Mouse (Mus musculus) ES-E14 (cell line): ENCODE results near the gene Il18rap. TPM values are rescaled to one million over a fixed set of nuclear protein-coding genes. Genes with fewer than 3 reads are reported as not detected.

Source experiments
- DNase-seq: peaks from one replicate; pipeline ENCODE4 v3.0.0-alpha.2; 2013; ENCODE audit warnings: low read depth, low spot score
- H3K27ac ChIP-seq: 2 replicates; pipeline ENCODE4 v1.5.1; 2012; ENCODE audit warnings: low read depth, mild to moderate bottlenecking, low read length, moderate library complexity, mixed read lengths; ENCODE audit not compliant: poor library complexity, insufficient read depth, severe bottlenecking
- H3K36me3 ChIP-seq: 2 replicates; pipeline ENCODE4 v1.6.1; 2012; ENCODE audit warnings: mild to moderate bottlenecking, low read length, moderate library complexity, mixed read lengths; ENCODE audit not compliant: control insufficient read depth, poor library complexity, insufficient read depth, severe bottlenecking
- H3K4me1 ChIP-seq, 2 experiments: fragments of 150-350 bp in 1 of 2; sonication (generic) in 1 of 2; 2 replicates each; pipeline ENCODE4 v1.6.1; 2012; ENCODE audit warnings: low read length in 2 of 2, mild to moderate bottlenecking in 1 of 2, mixed read lengths in 1 of 2; ENCODE audit not compliant: control insufficient read depth in 2 of 2, insufficient read depth in 2 of 2, poor library complexity in 1 of 2
- H3K4me3 ChIP-seq, 2 experiments: fragments of 150-350 bp in 1 of 2; sonication (generic) in 1 of 2; 2 replicates each; pipeline ENCODE4 v1.5.1; 2012; ENCODE audit warnings: low read length in 2 of 2, low read depth in 1 of 2, mild to moderate bottlenecking in 1 of 2, mixed read lengths in 1 of 2; ENCODE audit not compliant: insufficient read depth in 1 of 2, poor library complexity in 1 of 2, severe bottlenecking in 1 of 2
- H3K9ac ChIP-seq: 2 replicates; pipeline ENCODE4 v1.6.1; 2012; ENCODE audit warnings: low read depth, mild to moderate bottlenecking, low read length, mixed read lengths; ENCODE audit not compliant: poor library complexity, insufficient read depth, severe bottlenecking
- H3K9me3 ChIP-seq: fragments of 150-350 bp; sonication (generic); 2 replicates; pipeline ENCODE4 v1.6.1; 2012; ENCODE audit warnings: low read depth, mild to moderate bottlenecking, low read length; ENCODE audit not compliant: control insufficient read depth, insufficient read depth
- CHD2 ChIP-seq: IDR thresholded peaks from 2 replicates; pipeline ENCODE4 v1.6.1; 2014; ENCODE audit warnings: mild to moderate bottlenecking, low read depth, low read length, inconsistent platforms
- HCFC1 ChIP-seq: IDR thresholded peaks from 2 replicates; pipeline ENCODE4 v1.6.1; 2012; ENCODE audit warnings: low read length, inconsistent platforms, borderline replicate concordance; ENCODE audit not compliant: insufficient read depth
- MAFK ChIP-seq: IDR thresholded peaks from 2 replicates; pipeline ENCODE4 v1.6.1; 2014; ENCODE audit warnings: mild to moderate bottlenecking, low read depth, low read length, inconsistent platforms; ENCODE audit not compliant: insufficient read depth
- ZC3H11A ChIP-seq: IDR thresholded peaks from 2 replicates; pipeline ENCODE4 v1.6.1; 2012; ENCODE audit warnings: low read depth, mild to moderate bottlenecking, inconsistent platforms, low read length, borderline replicate concordance
- ZNF384 ChIP-seq: IDR thresholded peaks from 2 replicates; pipeline ENCODE4 v1.6.1; 2012; ENCODE audit warnings: low read depth, low read length, inconsistent platforms
- in situ Hi-C, 2 experiments: fragments of 600-800 bp; cut with MboI; formaldehyde crosslinking; loops; one replicate each; pipeline ENCODE4 v1.15.1; 2025; ENCODE audit warnings: low sequenced_read_pairs in 2 of 2, inconsistent platforms in 1 of 2; ENCODE audit not compliant: unreplicated experiment in 2 of 2
- total RNA-seq: library from RNA; depleted of rRNA; stranded (reverse); fragments of 300-350 nt; gene quantifications from 2 replicates; pipeline ENCODE4 v1.2.3, GENCODE M21; 2012

The Il18rap gene
- total RNA-seq, 1 experiment, result 0.89 TPM

DNA sequence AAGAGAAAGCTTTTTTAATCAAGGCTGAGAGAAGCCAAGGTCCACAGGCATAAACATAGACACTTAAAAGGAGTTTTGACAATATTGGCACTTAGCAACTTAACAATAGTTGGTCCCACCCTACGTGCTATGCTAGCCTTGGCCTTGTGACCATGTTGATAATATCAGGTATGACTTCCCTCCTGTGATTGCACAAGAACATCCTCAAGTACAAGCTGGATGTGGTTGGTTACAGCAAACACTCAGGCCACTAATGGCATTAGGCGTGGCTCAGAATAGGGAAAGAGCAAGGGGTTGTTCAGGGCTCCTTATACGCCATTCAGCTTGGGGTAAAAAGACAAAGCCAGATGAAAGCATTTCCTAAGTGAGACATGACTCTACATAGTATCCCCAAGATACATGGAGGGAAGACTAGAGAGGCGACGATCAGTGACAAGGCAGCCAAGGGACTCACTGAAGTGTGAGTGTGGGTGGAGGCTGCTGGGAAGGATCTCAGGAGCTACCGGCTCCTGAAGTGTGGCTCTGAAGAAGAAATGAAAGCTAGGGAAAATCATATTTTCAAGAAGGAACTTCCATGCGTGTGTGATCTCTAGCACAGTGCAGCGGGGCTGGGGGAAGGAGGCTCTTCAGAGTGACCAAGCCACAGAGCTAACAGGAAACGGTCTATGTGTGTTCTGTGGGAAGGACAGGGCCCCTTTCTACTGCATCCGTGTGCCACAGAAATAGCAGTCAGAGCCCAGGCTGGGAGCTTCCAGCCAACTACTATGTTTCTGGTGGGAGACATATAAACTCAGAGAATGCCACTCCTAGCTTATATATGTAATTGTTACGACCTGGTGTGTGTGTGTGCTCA, 13.4 kb upstream of the Il18rap start:
- in situ Hi-C loops, result no loop called here
- no peak for DNase-seq
- Histone ChIP-seq H3K9me3 (no peaks in the 10 kb centered on the region), H3K9ac (no peak overlapping the region), H3K4me1 (no peaks in the 10 kb centered on the region), H3K36me3 (no peaks in the 10 kb centered on the region), H3K27ac (no peak overlapping the region), H3K4me3 (no peak overlapping the region)
- TF ChIP-seq ZNF384, result no peak
- TF ChIP-seq MAFK, result no peak
- no peak for TF ChIP-seq ZC3H11A
- no peak for TF ChIP-seq CHD2
- TF ChIP-seq HCFC1, result no peak

DNA sequence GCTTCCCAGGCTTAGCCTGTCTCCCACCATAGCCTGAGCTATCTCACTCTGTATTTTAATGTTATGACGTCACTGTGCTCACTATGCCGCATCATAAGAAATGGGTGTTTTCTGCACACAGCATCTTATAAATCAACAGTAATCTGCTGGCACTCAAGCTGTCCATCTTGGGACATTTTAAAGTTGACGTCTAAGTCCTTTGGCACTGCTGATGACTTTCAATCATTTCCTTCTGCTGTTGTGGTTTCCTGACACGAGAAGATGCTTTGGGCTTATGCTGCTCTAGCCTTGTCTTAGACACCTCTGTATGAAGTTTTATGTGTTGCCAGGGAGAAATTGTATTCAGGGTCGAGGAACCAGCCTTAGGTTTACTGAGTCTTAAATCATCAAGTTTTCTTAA, 10.6 kb upstream of the Il18rap start:
- Histone ChIP-seq H3K9me3 (no peaks in the 10 kb centered on the region), H3K27ac (no peak overlapping the region), H3K4me1 (no peaks in the 10 kb centered on the region), H3K4me3 (no peak overlapping the region), H3K9ac (no peak overlapping the region), H3K36me3 (no peaks in the 10 kb centered on the region)
- in situ Hi-C loops, result no loop called here
- TF ChIP-seq HCFC1 (no peak), ZNF384 (no peak), MAFK (no peak), CHD2 (no peak), ZC3H11A (no peak)
- no peak for DNase-seq

DNA sequence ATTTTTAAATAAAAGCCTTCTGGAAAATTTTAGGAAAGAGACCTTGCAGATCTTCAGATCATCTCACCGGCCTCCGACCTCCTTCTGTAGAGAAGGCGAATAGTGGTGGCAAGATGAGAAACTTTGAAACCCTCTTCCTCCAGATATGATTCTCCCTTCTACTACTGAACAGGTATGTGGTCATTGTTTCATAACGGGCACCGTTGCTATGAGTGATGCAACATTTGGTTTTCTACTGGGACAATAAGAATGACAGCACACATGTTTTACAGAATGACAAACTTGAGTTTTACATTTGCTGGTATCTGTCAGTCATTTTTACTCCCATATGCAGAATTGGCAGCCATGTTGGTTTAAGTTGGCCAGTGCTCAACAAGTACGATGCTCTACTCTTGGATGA, 1.2 kb downstream of the Il18rap start:
- TF ChIP-seq ZNF384 (no peak), CHD2 (no peak), ZC3H11A (no peak), MAFK (no peak), HCFC1 (no peak)
- no peaks in the 10 kb centered on the region for H3K36me3 ChIP-seq
- H3K9me3 ChIP-seq, result no peaks in the 10 kb centered on the region
- no peaks in the 10 kb centered on the region for H3K4me1 ChIP-seq
- H3K4me3 ChIP-seq, result no peak overlapping the region
- no peak for DNase-seq
- in situ Hi-C loops, result no loop called here
- H3K9ac ChIP-seq, result no peak overlapping the region
- no peak overlapping the region for H3K27ac ChIP-seq

DNA sequence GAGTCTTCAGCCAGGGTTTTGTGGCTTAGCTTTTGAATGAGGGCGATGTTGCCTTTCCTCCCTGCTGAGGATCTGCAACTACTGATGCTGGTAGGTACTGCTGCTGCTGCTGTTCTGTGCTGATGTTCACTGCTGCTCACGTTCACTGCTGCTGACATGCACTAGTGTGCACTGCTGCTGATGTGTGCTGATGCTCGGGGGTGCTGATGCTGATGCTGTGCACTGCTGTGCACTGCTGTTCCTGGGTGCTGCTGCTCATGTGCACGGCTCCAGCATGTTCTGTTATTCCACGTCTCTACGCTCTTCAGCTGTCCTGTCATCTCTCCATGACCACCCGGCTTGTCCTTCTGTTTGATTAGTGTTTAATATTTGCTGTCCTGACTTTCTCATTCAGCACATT, 7.8 kb downstream of the Il18rap start:
- H3K27ac ChIP-seq, result no peak overlapping the region; the same call in 1 of the 2 replicates
- no peaks in the 10 kb centered on the region for H3K4me1 ChIP-seq
- no peak overlapping the region for H3K9ac ChIP-seq
- no peak for DNase-seq
- H3K4me3 ChIP-seq, result no peak overlapping the region
- in situ Hi-C loops, result no loop called here
- no peaks in the 10 kb centered on the region for H3K36me3 ChIP-seq
- no peaks in the 10 kb centered on the region for H3K9me3 ChIP-seq
- TF ChIP-seq MAFK (no peak), ZC3H11A (no peak), HCFC1 (no peak), CHD2 (no peak), ZNF384 (no peak)
